Mouse (Mus musculus) forebrain, postnatal 0 days (tissue): Measurements from ENCODE around the gene Grid2. TPM values are rescaled to one million over a fixed set of nuclear protein-coding genes. Genes with fewer than 3 reads are reported as not detected.

Experiments
- ATAC-seq: fragments of 200-750 bp; cut with Nextera tagmentation; 2 replicates; pipeline ENCODE4 v1.8.0; 2017; ENCODE audit warnings: mild to moderate bottlenecking, moderate library complexity
- DNase-seq: peaks from one replicate; pipeline ENCODE4 v3.0.0-alpha.2; 2015
- H3K27ac ChIP-seq: fragments of 300-500 bp; sonication (generic); 2 replicates; pipeline ENCODE4 v1.5.1; 2014; ENCODE audit warnings: low read depth, mild to moderate bottlenecking, antibody characterized with exemption, low read length, moderate library complexity, mixed read lengths
- H3K27me3 ChIP-seq: fragments of 300-500 bp; sonication (generic); 2 replicates; pipeline ENCODE4 v1.6.1; 2014; ENCODE audit warnings: mild to moderate bottlenecking, low read length, mixed read lengths; ENCODE audit not compliant: insufficient read depth
- H3K36me3 ChIP-seq: fragments of 300-500 bp; sonication (generic); 2 replicates; pipeline ENCODE4 v1.6.1; 2014; ENCODE audit warnings: mild to moderate bottlenecking, moderate library complexity; ENCODE audit not compliant: insufficient read depth
- H3K4me1 ChIP-seq: fragments of 300-500 bp; sonication (generic); 2 replicates; pipeline ENCODE4 v1.6.1; 2014; ENCODE audit warnings: antibody characterized with exemption; ENCODE audit not compliant: insufficient read depth
- H3K4me2 ChIP-seq: fragments of 300-500 bp; sonication (generic); 2 replicates; pipeline ENCODE4 v1.6.1; 2014; ENCODE audit warnings: low read depth, mild to moderate bottlenecking, moderate library complexity
- H3K4me3 ChIP-seq: fragments of 300-500 bp; sonication (generic); 2 replicates; pipeline ENCODE4 v1.5.1; 2014; ENCODE audit warnings: low read depth, low read length, mixed read lengths
- H3K9ac ChIP-seq: fragments of 300-500 bp; sonication (generic); 2 replicates; pipeline ENCODE4 v1.6.1; 2014; ENCODE audit warnings: mild to moderate bottlenecking
- H3K9me3 ChIP-seq: fragments of 300-500 bp; sonication (generic); 2 replicates; pipeline ENCODE4 v1.6.1; 2016; ENCODE audit warnings: low read length
- CTCF ChIP-seq: sonication (generic); IDR thresholded peaks from 2 replicates; pipeline ENCODE4 v1.5.1; 2016; ENCODE audit warnings: antibody characterized with exemption, control low read depth, low read depth
- WGBS: fragments of 180-500 bp; shearing (Covaris S2); extraction: QIAGEN DNeasy Blood & Tissue Kit; methylation state at CpG from one replicate; pipeline ENCODE4 v1.1.7; 2014; 5-methylcytosine and 5-hydroxymethylcytosine counted together
- polyA plus RNA-seq: library from polyadenylated mRNA; unstranded; fragments of >200 nt; fragmentation: Nextera tagmentation; extraction: Ambion mirVana; gene quantifications from 2 replicates; pipeline ENCODE4 v1.2.1, GENCODE M21; 2015
- total RNA-seq: library from RNA; depleted of rRNA; stranded (reverse); fragments of >200 nt; gene quantifications from 2 replicates; pipeline ENCODE4 v1.2.3, GENCODE M21; 2014

The Grid2 gene
- total and polyA plus RNA-seq, 2 experiments from 2014 or later: 6.2 to 28.9 TPM

DNA sequence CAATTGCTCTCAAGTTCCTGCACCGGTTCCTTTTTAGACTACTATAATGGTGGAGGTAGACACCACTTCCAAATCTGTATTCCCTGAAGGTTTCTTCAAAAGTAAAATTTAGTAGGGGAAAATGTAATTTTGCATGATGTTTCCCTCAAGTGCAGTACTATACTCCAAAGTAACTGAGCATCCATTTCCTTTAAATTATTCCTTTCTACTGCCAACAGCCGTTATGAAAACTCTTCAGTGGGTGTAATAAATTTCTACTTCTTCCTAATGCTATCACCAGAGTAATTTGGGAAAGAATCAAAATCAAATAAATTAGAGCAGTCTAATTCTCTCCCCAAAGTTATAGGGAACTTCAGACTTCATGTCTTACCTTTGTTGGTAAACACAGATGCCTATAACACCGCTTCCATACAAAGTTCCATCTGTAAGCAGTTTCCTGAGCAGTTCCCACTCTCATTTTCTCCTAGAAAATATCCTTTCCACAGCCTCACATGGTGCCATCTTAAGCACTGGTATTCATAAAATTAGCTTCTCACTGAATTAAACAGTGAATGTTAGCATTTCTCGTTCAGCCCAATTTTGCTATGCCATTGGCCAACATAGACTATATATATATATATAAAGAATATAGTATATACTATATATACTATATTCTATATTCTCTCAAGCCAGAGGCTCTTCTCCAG is 1142.9 kb downstream of the Grid2 start:
- ATAC-seq (peak; percentile 81), DNase-seq (peak; percentile 20)
- no peaks in the 10 kb centered on the region for H3K9me3 ChIP-seq
- H3K36me3 ChIP-seq: no peaks in the 10 kb centered on the region
- H3K27me3 ChIP-seq: no peaks in the 10 kb centered on the region
- 79% methylated on average over 4 of the region's 4 CpGs for WGBS
- H3K4me3 ChIP-seq: no peak overlapping the region
- TF ChIP-seq CTCF: no peak
- H3K27ac ChIP-seq: no peak overlapping the region
- H3K4me2 ChIP-seq: no peak overlapping the region
- H3K4me1 ChIP-seq: no peaks in the 10 kb centered on the region
- H3K9ac ChIP-seq: no peak overlapping the region

- Histone ChIP-seq H3K4me2 (no peak overlapping the region), H3K9me3 (no peaks in the 10 kb centered on the region), H3K27me3 (no peaks in the 10 kb centered on the region), H3K27ac (no peak overlapping the region), H3K4me1 (no peaks in the 10 kb centered on the region), H3K36me3 (no peaks in the 10 kb centered on the region), H3K9ac (no peak overlapping the region), H3K4me3 (no peak overlapping the region)
- DNase-seq (no peak), ATAC-seq (no peak)
- TF ChIP-seq CTCF: no peak
Observed at GRCm38 (mm10) chr6:64427658-64428057, 1172.0 kb downstream of the Grid2 start.

GRCm38 (mm10) chr6:64428898-64429297 is 1173.2 kb downstream of the Grid2 start:
- Histone ChIP-seq H3K27me3 (no peaks in the 10 kb centered on the region), H3K27ac (no peak overlapping the region), H3K4me3 (no peak overlapping the region), H3K9me3 (no peaks in the 10 kb centered on the region), H3K36me3 (no peaks in the 10 kb centered on the region), H3K4me2 (no peak overlapping the region), H3K9ac (no peak overlapping the region), H3K4me1 (no peaks in the 10 kb centered on the region)
- ATAC-seq: no peak
- no peak for DNase-seq
- TF ChIP-seq CTCF: no peak
- 56% methylated on average over 1 of the region's 1 CpGs for WGBS

GRCm38 (mm10) chr6:64448127-64448526 is 1192.5 kb downstream of the Grid2 start:
- H3K4me2 ChIP-seq: no peak overlapping the region
- no peak overlapping the region for H3K4me3 ChIP-seq
- ATAC-seq: no peak
- no peak for TF ChIP-seq CTCF
- WGBS: 89% methylated on average over 5 of the region's 5 CpGs
- no peaks in the 10 kb centered on the region for H3K4me1 ChIP-seq
- H3K36me3 ChIP-seq: no peaks in the 10 kb centered on the region
- no peak overlapping the region for H3K9ac ChIP-seq
- no peaks in the 10 kb centered on the region for H3K27me3 ChIP-seq
- H3K9me3 ChIP-seq: no peaks in the 10 kb centered on the region
- DNase-seq: no peak
- no peak overlapping the region for H3K27ac ChIP-seq

- 47% methylated on average over 4 of the region's 4 CpGs for WGBS
- Histone ChIP-seq H3K9ac (no peak overlapping the region), H3K27ac (no peak overlapping the region), H3K4me3 (no peak overlapping the region), H3K9me3 (no peaks in the 10 kb centered on the region), H3K36me3 (no peaks in the 10 kb centered on the region), H3K4me2 (no peak overlapping the region), H3K27me3 (no peaks in the 10 kb centered on the region), H3K4me1 (no peaks in the 10 kb centered on the region)
- DNase-seq: no peak
- peak; percentile 32; the same call in 1 of the 2 replicates for ATAC-seq
- no peak for TF ChIP-seq CTCF
Observed at GRCm38 (mm10) chr6:64448864-64449355, 1193.2 kb downstream of the Grid2 start.

GRCm38 (mm10) chr6:64450770-64451169 is 1195.1 kb downstream of the Grid2 start:
- DNase-seq (no peak), ATAC-seq (no peak; the same call in 1 of the 2 replicates)
- Histone ChIP-seq H3K27me3 (no peaks in the 10 kb centered on the region), H3K4me3 (no peak overlapping the region), H3K4me1 (no peaks in the 10 kb centered on the region), H3K9me3 (no peaks in the 10 kb centered on the region), H3K27ac (no peak overlapping the region), H3K9ac (no peak overlapping the region), H3K4me2 (no peak overlapping the region), H3K36me3 (no peaks in the 10 kb centered on the region)
- 72% methylated on average over 3 of the region's 3 CpGs for whole genome bisulfite sequencing
- no peak for TF ChIP-seq CTCF

DNA sequence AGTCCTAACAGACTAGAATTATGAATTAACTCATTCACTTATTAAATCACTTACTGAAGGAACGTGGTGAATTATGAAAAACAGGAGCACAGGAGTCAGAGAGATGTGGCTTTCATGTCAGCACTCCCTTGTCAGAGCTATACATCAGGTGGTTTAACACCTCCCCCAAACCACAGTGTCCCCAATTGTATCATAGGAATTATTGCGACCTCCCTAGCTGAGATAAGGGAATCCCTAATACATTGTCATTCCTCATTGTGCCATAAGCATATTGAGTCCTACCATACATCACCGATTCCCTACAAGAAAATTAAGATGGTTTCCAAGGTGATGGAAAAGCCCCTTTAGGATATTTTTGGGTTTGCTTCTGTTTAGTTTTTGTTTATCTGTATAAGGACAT is 1224.2 kb downstream of the Grid2 start:
- H3K36me3 ChIP-seq: no peaks in the 10 kb centered on the region
- H3K4me2 ChIP-seq: no peak overlapping the region
- no peaks in the 10 kb centered on the region for H3K4me1 ChIP-seq
- no peak for ATAC-seq
- no peak overlapping the region for H3K9ac ChIP-seq
- no peaks in the 10 kb centered on the region for H3K27me3 ChIP-seq
- no peak for TF ChIP-seq CTCF
- no peak overlapping the region for H3K27ac ChIP-seq
- no peaks in the 10 kb centered on the region for H3K9me3 ChIP-seq
- H3K4me3 ChIP-seq: no peak overlapping the region
- DNase-seq: no peak
- WGBS: 79% methylated on average over 3 of the region's 3 CpGs
